Mouse (Mus musculus) A20 (cell line): ENCODE results near the gene Zcchc4.

Experiments used
- DNase-seq: peaks from one replicate; pipeline ENCODE4 v3.0.0-alpha.2; 2011; ENCODE audit warnings: low read depth, low spot score

Zcchc4 gene

DNA sequence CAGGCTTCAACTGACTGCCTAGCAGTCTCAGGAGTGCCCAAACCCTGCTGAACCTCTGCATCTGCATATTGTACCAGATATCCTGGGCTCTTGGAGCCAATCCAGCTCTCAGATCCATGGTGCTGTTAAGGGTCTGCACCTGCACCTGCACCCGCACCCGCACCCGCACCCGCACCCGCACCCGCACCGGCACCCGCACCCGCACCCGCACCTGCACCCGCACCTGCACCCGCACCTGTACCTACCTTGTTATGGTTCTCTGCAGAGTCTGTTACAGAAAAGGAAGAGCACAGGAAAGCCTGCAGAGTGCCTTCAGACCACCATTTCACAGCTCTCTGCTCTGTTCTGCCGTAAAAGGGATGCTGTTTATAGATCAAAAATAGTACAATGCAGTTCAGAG lies 96.8 kb downstream of the Zcchc4 start:
- no peak for DNase-seq
